Mouse (Mus musculus): ENCODE measurements at regions not wholly inside any gene's neighbourhood (a gene's known extent, or its start where the extent isn't known, plus 50 kb on each side); places are given as distances from the start of the nearest gene placed in this dataset.

GRCm38 (mm10) chr13:39372565-39372964 lies 411.9 kb upstream of the Slc35b3 start:
- TF ChIP-seq POLR2A (IDR thresholded peaks at IDR 0.05; ENCODE audit: extremely low read depth, insufficient read depth, low read length) = no peak
- 0 out of 2 replicates have a peak, but pooled peaks have one; percentile 16 for TF ChIP-seq CTCF (IDR thresholded peaks at IDR 0.05; ENCODE audit: extremely low read depth, insufficient read depth, low read length)
- Histone ChIP-seq H3K4me1 (ENCODE audit: control insufficient read depth, insufficient read depth, low read length) (no peaks in the 10 kb centered on the region), H3K27ac (ENCODE audit: insufficient read depth, low read length) (no peak overlapping the region)

GRCm38 (mm10) chr13:39363637-39364036 lies 403.0 kb upstream of the Slc35b3 start:
- TF ChIP-seq POLR2A (IDR thresholded peaks at IDR 0.05; ENCODE audit: extremely low read depth, insufficient read depth, low read length) = no peak
- TF ChIP-seq CTCF (IDR thresholded peaks at IDR 0.05; ENCODE audit: extremely low read depth, insufficient read depth, low read length) = 0 out of 2 replicates have a peak, but pooled peaks have one; percentile 7
- H3K27ac ChIP-seq (ENCODE audit: insufficient read depth, low read length) = no peak overlapping the region
- H3K4me1 ChIP-seq (ENCODE audit: control insufficient read depth, insufficient read depth, low read length) = no peaks in the 10 kb centered on the region
- H3K4me3 ChIP-seq (ENCODE audit: insufficient read depth, low read length) = no peak overlapping the region

More at GRCm38 (mm10) chr13:39372565-39372964, 411.9 kb upstream of the Slc35b3 start:
- no peak overlapping the region for H3K4me3 ChIP-seq (ENCODE audit: insufficient read depth, low read length)

- TF ChIP-seq CTCF (IDR thresholded peaks at IDR 0.05; ENCODE audit: extremely low read depth, insufficient read depth, low read length) = no peak
- no peak for TF ChIP-seq POLR2A (IDR thresholded peaks at IDR 0.05; ENCODE audit: extremely low read depth, insufficient read depth, low read length)
- Histone ChIP-seq H3K4me3 (ENCODE audit: insufficient read depth, low read length) (no peak overlapping the region), H3K27ac (ENCODE audit: insufficient read depth, low read length) (no peak overlapping the region), H3K4me1 (ENCODE audit: control insufficient read depth, insufficient read depth, low read length) (no peaks in the 10 kb centered on the region)
Measured at GRCm38 (mm10) chr13:39362536-39362935, 401.9 kb upstream of the Slc35b3 start.

GRCm38 (mm10) chr13:39351606-39352005 lies 390.9 kb upstream of the Slc35b3 start:
- no peak overlapping the region for H3K27ac ChIP-seq (ENCODE audit: insufficient read depth, low read length)
- H3K4me1 ChIP-seq (ENCODE audit: control insufficient read depth, insufficient read depth, low read length) = no peaks in the 10 kb centered on the region
- no peak overlapping the region for H3K4me3 ChIP-seq (ENCODE audit: insufficient read depth, low read length)
- TF ChIP-seq POLR2A (IDR thresholded peaks at IDR 0.05; ENCODE audit: extremely low read depth, insufficient read depth, low read length) (no peak), CTCF (IDR thresholded peaks at IDR 0.05; ENCODE audit: extremely low read depth, insufficient read depth, low read length) (no peak)

- no peak overlapping the region for H3K27ac ChIP-seq (ENCODE audit: insufficient read depth, low read length)
- TF ChIP-seq CTCF (IDR thresholded peaks at IDR 0.05; ENCODE audit: extremely low read depth, insufficient read depth, low read length) (no peak), POLR2A (IDR thresholded peaks at IDR 0.05; ENCODE audit: extremely low read depth, insufficient read depth, low read length) (no peak)
- H3K4me3 ChIP-seq (ENCODE audit: insufficient read depth, low read length) = no peak overlapping the region
- no peaks in the 10 kb centered on the region for H3K4me1 ChIP-seq (ENCODE audit: control insufficient read depth, insufficient read depth, low read length)
Measured at GRCm38 (mm10) chr13:39350668-39351067, 390.0 kb upstream of the Slc35b3 start.

GRCm38 (mm10) chr13:39347761-39348160 lies 387.1 kb upstream of the Slc35b3 start:
- no peaks in the 10 kb centered on the region for H3K4me1 ChIP-seq (ENCODE audit: control insufficient read depth, insufficient read depth, low read length)
- no peak overlapping the region for H3K4me3 ChIP-seq (ENCODE audit: insufficient read depth, low read length)
- H3K27ac ChIP-seq (ENCODE audit: insufficient read depth, low read length) = no peak overlapping the region
- TF ChIP-seq POLR2A (IDR thresholded peaks at IDR 0.05; ENCODE audit: extremely low read depth, insufficient read depth, low read length) = no peak
- TF ChIP-seq CTCF (IDR thresholded peaks at IDR 0.05; ENCODE audit: extremely low read depth, insufficient read depth, low read length) = no peak

GRCm38 (mm10) chr13:39334874-39335273 lies 374.2 kb upstream of the Slc35b3 start:
- H3K4me1 ChIP-seq (ENCODE audit: control insufficient read depth, insufficient read depth, low read length) = no peaks in the 10 kb centered on the region
- TF ChIP-seq POLR2A (IDR thresholded peaks at IDR 0.05; ENCODE audit: extremely low read depth, insufficient read depth, low read length) (no peak), CTCF (IDR thresholded peaks at IDR 0.05; ENCODE audit: extremely low read depth, insufficient read depth, low read length) (no peak)
- H3K4me3 ChIP-seq (ENCODE audit: insufficient read depth, low read length) = no peak overlapping the region
- no peak overlapping the region for H3K27ac ChIP-seq (ENCODE audit: insufficient read depth, low read length)

- Histone ChIP-seq H3K4me3 (ENCODE audit: insufficient read depth, low read length) (no peak overlapping the region), H3K4me1 (ENCODE audit: control insufficient read depth, insufficient read depth, low read length) (no peaks in the 10 kb centered on the region), H3K27ac (ENCODE audit: insufficient read depth, low read length) (no peak overlapping the region)
- no peak for TF ChIP-seq POLR2A (IDR thresholded peaks at IDR 0.05; ENCODE audit: extremely low read depth, insufficient read depth, low read length)
- TF ChIP-seq CTCF (IDR thresholded peaks at IDR 0.05; ENCODE audit: extremely low read depth, insufficient read depth, low read length) = no peak
Measured at GRCm38 (mm10) chr13:39329794-39330193, 369.1 kb upstream of the Slc35b3 start.

GRCm38 (mm10) chr13:39326176-39326575 lies 365.5 kb upstream of the Slc35b3 start:
- TF ChIP-seq POLR2A (IDR thresholded peaks at IDR 0.05; ENCODE audit: extremely low read depth, insufficient read depth, low read length) = no peak
- TF ChIP-seq CTCF (IDR thresholded peaks at IDR 0.05; ENCODE audit: extremely low read depth, insufficient read depth, low read length) = no peak
- Histone ChIP-seq H3K4me1 (ENCODE audit: control insufficient read depth, insufficient read depth, low read length) (no peaks in the 10 kb centered on the region), H3K27ac (ENCODE audit: insufficient read depth, low read length) (no peak overlapping the region), H3K4me3 (ENCODE audit: insufficient read depth, low read length) (no peak overlapping the region)

GRCm38 (mm10) chr13:39321111-39321510 lies 360.4 kb upstream of the Slc35b3 start:
- Histone ChIP-seq H3K4me1 (ENCODE audit: control insufficient read depth, insufficient read depth, low read length) (no peaks in the 10 kb centered on the region), H3K4me3 (ENCODE audit: insufficient read depth, low read length) (no peak overlapping the region), H3K27ac (ENCODE audit: insufficient read depth, low read length) (no peak overlapping the region)
- TF ChIP-seq CTCF (IDR thresholded peaks at IDR 0.05; ENCODE audit: extremely low read depth, insufficient read depth, low read length) (no peak), POLR2A (IDR thresholded peaks at IDR 0.05; ENCODE audit: extremely low read depth, insufficient read depth, low read length) (no peak)
